Mouse (Mus musculus): ENCODE data around the gene Gtf3c5. TPM values are rescaled to one million over a fixed set of nuclear protein-coding genes. Genes with fewer than 3 reads are reported as not detected.

Gtf3c5 gene
- polyA plus RNA-seq, 1 experiment from 2014 or later: 56.7 TPM

DNA sequence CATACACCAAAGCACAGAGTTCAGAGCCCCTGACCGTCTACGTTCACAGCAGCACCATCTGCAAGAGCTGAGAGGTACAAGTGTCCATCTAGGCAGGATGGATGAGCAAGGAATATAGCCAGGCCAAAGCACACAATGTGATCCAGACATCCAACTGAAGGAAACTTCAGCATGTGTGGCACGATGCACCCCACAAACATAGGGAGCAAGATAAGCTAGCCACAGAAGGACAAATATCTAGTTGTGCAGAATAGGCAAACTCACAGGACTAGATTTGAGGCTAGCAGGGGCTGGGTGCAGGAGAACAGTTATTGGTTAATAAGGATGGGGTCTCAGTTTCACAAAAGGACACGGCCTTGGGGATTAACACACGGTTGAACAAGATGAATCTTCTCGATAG lies 35.8 kb upstream of the Gtf3c5 start:
- ATAC-seq (ENCODE audit: insufficient number of reproducible peaks, insufficient read depth, low FRiP score, low TSS enrichment, low read depth): no peak
- H3K4me2 ChIP-seq: no peak overlapping the region
- H3K4me1 ChIP-seq (replicated peaks): no peaks in the 10 kb centered on the region
- H3K9me3 ChIP-seq: no peaks in the 10 kb centered on the region
- no peak overlapping the region for H3K4me3 ChIP-seq (replicated peaks)
- H3K27me3 ChIP-seq: peaks cover 54% of the 10 kb centered on the region
- WGBS: 84% methylated on average over 6 of the region's 6 CpGs
- H3K36me3 ChIP-seq: no peaks in the 10 kb centered on the region
- no peak overlapping the region for H3K27ac ChIP-seq
- H3K9ac ChIP-seq (replicated peaks): no peak overlapping the region

DNA sequence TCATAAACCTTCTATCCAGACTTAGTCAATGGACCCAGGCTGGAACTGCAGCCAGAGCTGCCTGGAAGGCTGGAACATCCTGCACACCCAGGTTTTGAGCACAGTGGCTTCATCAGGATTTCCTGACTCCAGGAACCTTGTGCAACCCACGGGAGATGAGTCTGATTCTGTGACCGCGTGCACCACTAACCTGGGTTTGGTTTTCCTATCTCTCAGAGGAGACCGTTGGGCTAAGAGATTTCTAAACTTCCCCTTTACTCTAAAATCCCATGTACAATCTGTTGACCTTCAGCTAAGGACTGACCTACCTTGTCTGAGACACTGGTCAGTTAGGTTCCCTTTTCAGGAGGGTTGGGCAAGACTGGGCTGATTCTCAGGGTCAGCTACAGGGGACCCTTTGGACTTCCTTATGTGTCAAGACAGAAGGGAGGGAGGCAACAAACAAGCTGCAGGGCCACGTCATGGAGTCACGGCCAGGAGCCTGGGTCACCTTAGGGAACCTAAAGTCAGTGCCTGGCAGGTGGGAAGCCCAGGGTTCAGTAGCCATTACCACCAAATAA lies 35.3 kb upstream of the Gtf3c5 start:
- WGBS: 81% methylated on average over 6 of the region's 6 CpGs
- Histone ChIP-seq H3K4me3 (replicated peaks) (no peak overlapping the region), H3K9me3 (no peaks in the 10 kb centered on the region), H3K4me2 (no peak overlapping the region), H3K27me3 (peaks cover 55% of the 10 kb centered on the region), H3K4me1 (replicated peaks) (no peaks in the 10 kb centered on the region), H3K27ac (no peak overlapping the region), H3K36me3 (no peaks in the 10 kb centered on the region), H3K9ac (replicated peaks) (no peak overlapping the region)
- ATAC-seq (ENCODE audit: insufficient number of reproducible peaks, insufficient read depth, low FRiP score, low TSS enrichment, low read depth): no peak

DNA sequence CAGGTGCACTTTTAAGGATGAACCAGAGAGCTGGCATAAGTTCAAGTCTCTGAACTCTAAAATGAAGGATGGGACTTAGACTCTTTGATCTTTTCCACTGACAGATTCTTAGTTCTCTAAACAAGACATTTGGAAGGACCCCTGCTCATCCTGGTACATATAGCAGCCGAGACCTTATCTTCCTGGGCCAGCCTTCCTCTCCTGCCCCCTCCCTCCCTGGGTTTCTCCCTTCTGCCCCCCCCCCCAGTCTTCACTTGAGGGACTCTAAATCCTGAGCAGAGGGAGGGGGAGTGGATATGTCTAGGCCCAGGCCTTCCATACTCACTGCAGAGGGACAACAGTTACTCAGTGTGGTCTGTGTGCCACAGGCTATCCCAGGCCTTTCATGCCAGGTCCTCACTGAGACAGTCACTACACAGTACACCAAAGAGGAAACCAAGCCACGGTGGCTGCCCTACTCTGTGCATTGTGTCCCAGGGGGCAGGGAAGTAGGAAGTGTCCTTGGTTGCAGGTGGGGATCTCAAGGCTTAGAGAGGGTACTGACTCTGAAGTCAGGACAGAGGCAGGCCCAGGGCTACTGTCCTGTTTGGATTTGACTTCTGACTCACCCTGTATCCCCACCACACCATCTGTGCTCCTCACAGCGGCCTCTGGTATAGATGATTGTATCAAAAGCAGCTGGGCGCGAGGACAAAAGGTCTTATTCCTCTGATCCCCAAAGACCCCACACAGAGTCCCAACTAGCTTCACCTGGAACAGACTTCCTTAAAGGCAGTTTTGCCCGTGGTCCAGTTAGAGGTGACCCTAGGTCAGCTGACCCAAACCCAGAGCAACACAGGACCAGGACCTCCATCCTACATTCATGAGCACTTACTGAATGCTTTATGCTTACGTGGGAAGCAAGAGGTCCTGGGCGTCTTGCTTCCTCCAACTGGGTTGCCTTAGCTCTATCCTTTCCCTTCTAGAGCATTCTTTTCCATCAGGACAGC lies 34.2 kb upstream of the Gtf3c5 start:
- WGBS: 75% methylated on average over 8 of the region's 8 CpGs
- Histone ChIP-seq H3K4me3 (replicated peaks) (no peak overlapping the region), H3K9me3 (no peaks in the 10 kb centered on the region), H3K27me3 (peaks cover 51% of the 10 kb centered on the region), H3K36me3 (no peaks in the 10 kb centered on the region), H3K4me2 (no peak overlapping the region), H3K9ac (replicated peaks) (no peak overlapping the region), H3K4me1 (replicated peaks) (no peaks in the 10 kb centered on the region), H3K27ac (no peak overlapping the region)
- ATAC-seq (ENCODE audit: insufficient number of reproducible peaks, insufficient read depth, low FRiP score, low TSS enrichment, low read depth): 0 out of 2 replicates have a peak, but pooled peaks have one; percentile 20

DNA sequence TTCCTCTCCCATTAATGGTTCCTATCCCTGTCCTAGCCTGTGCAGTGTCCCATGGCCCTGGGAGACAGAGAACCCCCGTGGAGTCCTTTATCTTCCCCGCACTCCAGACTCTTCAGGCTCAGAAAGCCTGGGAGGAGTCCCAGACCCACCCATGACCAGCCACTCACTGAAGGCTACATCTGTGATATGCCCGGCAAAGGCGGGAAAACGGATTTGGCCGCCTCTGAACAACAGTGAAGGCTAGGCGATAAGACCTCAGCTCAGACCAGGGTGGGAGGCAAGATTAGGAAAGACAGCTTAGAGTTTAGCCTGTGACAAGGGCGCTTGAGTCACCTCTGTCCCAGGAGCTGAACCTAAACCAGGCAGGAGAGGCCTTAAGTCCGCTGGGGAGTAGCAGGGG lies 33.3 kb upstream of the Gtf3c5 start:
- Histone ChIP-seq H3K9me3 (no peaks in the 10 kb centered on the region), H3K9ac (replicated peaks) (no peak overlapping the region)

DNA sequence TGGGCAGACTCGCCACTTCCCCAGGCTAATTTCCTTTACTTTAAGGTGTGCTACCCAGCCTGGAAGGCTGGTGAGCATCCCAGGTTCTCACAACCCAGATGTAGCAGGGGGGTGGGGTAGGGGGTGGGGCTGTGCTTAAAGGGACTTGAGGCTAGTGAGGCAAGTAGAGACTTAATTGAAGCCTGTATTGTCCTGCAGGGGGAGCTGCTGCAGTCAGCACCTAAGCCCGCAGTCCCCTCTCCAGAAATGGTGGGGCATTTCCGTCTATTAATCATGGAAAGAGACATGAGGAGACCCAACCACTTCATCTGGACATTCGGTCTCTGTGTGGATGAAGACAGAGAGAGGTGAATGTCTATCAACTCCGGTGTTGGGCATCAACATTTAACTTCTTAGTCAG lies 32.8 kb upstream of the Gtf3c5 start:
- no peak overlapping the region for H3K4me3 ChIP-seq (replicated peaks)
- H3K4me2 ChIP-seq: no peak overlapping the region
- WGBS: 36% methylated on average over 5 of the region's 5 CpGs
- ATAC-seq (ENCODE audit: insufficient number of reproducible peaks, insufficient read depth, low FRiP score, low TSS enrichment, low read depth): no peak
- H3K9me3 ChIP-seq: no peaks in the 10 kb centered on the region
- H3K27ac ChIP-seq: no peak overlapping the region
- H3K9ac ChIP-seq (replicated peaks): no peak overlapping the region
- peaks cover 37% of the 10 kb centered on the region for H3K27me3 ChIP-seq
- no peaks in the 10 kb centered on the region for H3K4me1 ChIP-seq (replicated peaks)
- no peaks in the 10 kb centered on the region for H3K36me3 ChIP-seq

More for the DNA sequence above, 33.3 kb upstream of the Gtf3c5 start:
- H3K36me3 ChIP-seq: no peaks in the 10 kb centered on the region
- H3K27ac ChIP-seq: no peak overlapping the region
- no peaks in the 10 kb centered on the region for H3K4me1 ChIP-seq (replicated peaks)
- WGBS: 80% methylated on average over 9 of the region's 9 CpGs
- peaks cover 42% of the 10 kb centered on the region for H3K27me3 ChIP-seq
- no peak for ATAC-seq (ENCODE audit: insufficient number of reproducible peaks, insufficient read depth, low FRiP score, low TSS enrichment, low read depth)
- H3K4me2 ChIP-seq: no peak overlapping the region
- no peak overlapping the region for H3K4me3 ChIP-seq (replicated peaks)

DNA sequence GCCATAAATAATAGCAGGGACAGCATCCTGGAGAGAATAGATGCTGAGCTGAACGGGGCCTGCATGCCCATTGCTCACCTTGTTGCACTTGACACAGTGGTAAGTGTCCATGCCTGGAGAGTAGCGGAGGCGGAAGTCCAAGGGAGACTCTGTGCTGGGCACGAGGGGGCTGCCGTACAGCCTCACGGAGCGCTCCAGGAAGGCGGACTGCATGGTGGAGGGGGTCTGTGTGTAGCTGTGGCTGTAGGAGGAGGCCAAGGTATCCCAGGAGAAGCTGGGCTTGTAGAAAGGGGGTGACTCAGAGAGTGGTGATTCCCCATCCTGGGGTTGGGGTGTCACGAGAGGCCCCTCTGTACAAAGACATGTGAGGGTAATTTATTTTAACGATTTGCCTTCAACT lies 30.0 kb upstream of the Gtf3c5 start:
- H3K4me2 ChIP-seq: no peak overlapping the region
- H3K4me1 ChIP-seq (replicated peaks): no peaks in the 10 kb centered on the region
- no peak overlapping the region for H3K27ac ChIP-seq
- no peaks in the 10 kb centered on the region for H3K9me3 ChIP-seq
- H3K4me3 ChIP-seq (replicated peaks): no peak overlapping the region
- no peak for ATAC-seq (ENCODE audit: insufficient number of reproducible peaks, insufficient read depth, low FRiP score, low TSS enrichment, low read depth)
- no peak overlapping the region for H3K9ac ChIP-seq (replicated peaks)
- 88% methylated on average over 10 of the region's 10 CpGs for WGBS
- H3K27me3 ChIP-seq: peaks cover 22% of the 10 kb centered on the region
- H3K36me3 ChIP-seq: no peaks in the 10 kb centered on the region

DNA sequence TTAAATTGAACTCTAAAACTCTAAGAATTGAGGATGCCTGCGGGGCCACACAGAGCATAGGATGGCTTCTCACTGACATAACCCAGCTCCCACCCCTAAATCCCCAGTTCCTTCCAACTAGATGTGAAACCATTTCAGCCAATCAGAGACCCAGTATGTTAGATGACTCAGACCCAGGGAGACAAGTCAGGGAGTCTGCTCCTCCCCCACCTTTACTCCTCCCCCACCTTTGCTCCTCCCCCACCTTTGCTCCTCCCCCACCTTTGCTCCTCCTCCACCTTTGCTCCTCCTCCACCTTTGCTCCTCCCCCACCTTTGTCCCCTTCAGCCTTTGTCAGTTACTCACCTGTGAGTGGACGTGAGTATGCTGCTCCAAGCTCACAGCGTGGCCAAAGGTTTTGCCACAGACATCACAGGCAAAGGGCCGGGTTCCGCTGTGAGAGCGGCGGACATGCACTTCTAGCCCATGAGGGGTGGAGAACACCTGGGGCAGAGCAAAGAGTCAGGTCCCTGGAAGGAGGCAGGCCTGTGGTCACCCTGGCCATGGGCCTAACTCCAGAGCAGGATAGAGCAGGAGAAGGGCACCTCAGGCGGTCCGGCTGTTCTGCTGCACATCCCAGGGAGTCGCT lies 29.0 kb upstream of the Gtf3c5 start:
- H3K36me3 ChIP-seq: no peaks in the 10 kb centered on the region
- H3K27me3 ChIP-seq: peaks cover 13% of the 10 kb centered on the region
- H3K4me1 ChIP-seq (replicated peaks): no peaks in the 10 kb centered on the region
- H3K4me2 ChIP-seq: no peak overlapping the region
- WGBS: 54% methylated on average over 10 of the region's 10 CpGs
- no peaks in the 10 kb centered on the region for H3K9me3 ChIP-seq
- H3K9ac ChIP-seq (replicated peaks): no peak overlapping the region
- no peak for ATAC-seq (ENCODE audit: insufficient number of reproducible peaks, insufficient read depth, low FRiP score, low TSS enrichment, low read depth)
- no peak overlapping the region for H3K4me3 ChIP-seq (replicated peaks)
- H3K27ac ChIP-seq: no peak overlapping the region

DNA sequence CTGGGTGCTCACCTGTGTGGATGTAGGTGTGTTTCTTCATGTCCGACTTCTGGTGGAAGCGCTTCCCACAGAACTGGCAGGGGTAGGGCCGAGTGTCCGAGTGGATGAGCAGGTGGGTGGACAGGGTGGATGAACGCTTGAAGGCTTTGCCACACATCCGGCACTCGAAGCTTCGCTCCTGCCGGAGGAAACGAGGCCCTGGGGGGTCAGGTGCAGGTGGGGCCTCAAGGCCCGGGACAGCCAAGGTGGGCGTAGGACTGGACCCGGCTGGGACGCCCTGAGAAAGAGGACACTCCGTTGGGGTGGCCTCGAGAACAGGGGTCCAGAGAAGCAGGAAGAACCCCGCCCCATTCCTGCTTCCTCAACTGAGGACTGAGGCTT lies 27.8 kb upstream of the Gtf3c5 start:
- Histone ChIP-seq H3K4me2 (no peak overlapping the region), H3K9me3 (no peaks in the 10 kb centered on the region), H3K27ac (no peak overlapping the region), H3K4me1 (replicated peaks) (peaks cover 4% of the 10 kb centered on the region), H3K4me3 (replicated peaks) (no peak overlapping the region), H3K36me3 (no peaks in the 10 kb centered on the region), H3K9ac (replicated peaks) (no peak overlapping the region), H3K27me3 (peaks cover 10% of the 10 kb centered on the region)
- no peak for ATAC-seq (ENCODE audit: insufficient number of reproducible peaks, insufficient read depth, low FRiP score, low TSS enrichment, low read depth)
- 81% methylated on average over 17 of the region's 17 CpGs for WGBS

DNA sequence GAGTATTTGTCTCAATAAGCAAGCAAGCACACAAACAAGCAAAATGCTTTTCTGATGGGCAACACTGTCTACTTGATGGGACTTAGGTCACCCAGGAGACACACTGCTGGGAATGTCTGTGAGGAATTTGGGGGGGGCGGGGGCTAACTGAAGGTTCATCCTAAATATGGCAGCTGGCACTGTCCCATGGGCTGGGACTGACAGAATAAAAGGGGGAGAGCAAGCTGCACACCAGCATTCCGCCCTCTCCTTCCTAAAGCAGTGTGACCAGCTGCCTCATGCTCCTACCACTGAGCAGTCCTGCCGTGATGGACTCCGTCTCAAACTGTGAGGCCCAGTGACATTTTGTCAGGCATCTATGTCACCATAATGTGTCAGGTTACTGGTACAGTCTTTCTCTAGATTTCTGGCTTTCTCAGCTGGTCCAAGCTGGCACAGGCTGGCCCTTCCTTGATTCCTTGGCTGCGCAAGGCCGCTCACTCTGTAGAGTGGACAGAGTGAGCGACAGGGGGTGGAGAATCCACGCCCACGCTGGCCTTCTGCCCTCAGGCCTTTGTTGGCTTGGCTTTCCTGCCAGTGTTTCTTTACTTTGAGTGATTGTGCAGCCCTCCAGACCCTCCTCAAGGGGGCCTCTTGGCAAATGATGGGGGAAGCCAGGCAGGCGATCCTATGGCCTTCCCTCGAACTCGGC lies 27.3 kb upstream of the Gtf3c5 start:
- Histone ChIP-seq H3K27ac (no peak overlapping the region), H3K27me3 (peaks cover 10% of the 10 kb centered on the region), H3K9ac (replicated peaks) (no peak overlapping the region), H3K4me2 (no peak overlapping the region), H3K9me3 (no peaks in the 10 kb centered on the region), H3K4me3 (replicated peaks) (no peak overlapping the region), H3K36me3 (no peaks in the 10 kb centered on the region), H3K4me1 (replicated peaks) (peaks cover 8% of the 10 kb centered on the region)
- ATAC-seq (ENCODE audit: insufficient number of reproducible peaks, insufficient read depth, low FRiP score, low TSS enrichment, low read depth): no peak
- WGBS: 84% methylated on average over 12 of the region's 12 CpGs

DNA sequence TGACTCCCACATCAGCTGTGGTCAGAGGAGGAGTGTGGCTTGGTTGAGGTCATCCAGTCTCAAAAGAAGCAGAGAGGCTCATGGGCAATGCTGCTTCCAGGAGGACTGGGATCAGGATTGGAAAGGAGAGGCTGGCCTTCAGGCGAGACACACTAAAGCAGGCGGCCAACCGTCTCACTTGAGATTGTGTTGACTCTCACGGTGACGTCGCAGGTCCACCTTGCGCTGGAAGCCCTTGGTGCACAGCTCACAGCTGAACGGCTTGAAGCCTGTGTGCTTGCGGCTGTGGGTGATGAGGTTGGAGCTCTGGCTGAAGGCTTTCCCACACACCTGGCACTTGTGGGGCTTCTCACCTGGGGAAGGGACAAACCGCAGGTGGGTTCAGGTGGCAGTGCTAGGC lies 26.3 kb upstream of the Gtf3c5 start:
- Histone ChIP-seq H3K27me3 (peaks cover 10% of the 10 kb centered on the region), H3K9ac (replicated peaks) (no peak overlapping the region), H3K4me3 (replicated peaks) (no peak overlapping the region), H3K4me2 (no peak overlapping the region), H3K27ac (no peak overlapping the region), H3K4me1 (replicated peaks) (peaks cover 8% of the 10 kb centered on the region), H3K36me3 (no peaks in the 10 kb centered on the region), H3K9me3 (no peaks in the 10 kb centered on the region)
- no peak for ATAC-seq (ENCODE audit: insufficient number of reproducible peaks, insufficient read depth, low FRiP score, low TSS enrichment, low read depth)
- WGBS: 86% methylated on average over 10 of the region's 10 CpGs

All from limb, embryonic 12.5 days (tissue).